Mouse (Mus musculus) c-Kit-positive CD71-negative TER-119-negative erythroid progenitor cells, embryonic 14.5 days (primary cell): ENCODE measurements at regions not wholly inside any gene's neighbourhood (a gene's known extent, or its start where the extent isn't known, plus 50 kb on each side); places are given as distances from the start of the nearest gene placed in this dataset.

ENCODE experiments used
- DNase-seq: peaks from one replicate; pipeline ENCODE4 v3.0.0-alpha.2; 2013; ENCODE audit warnings: low read depth

GRCm38 (mm10) chr1:64361959-64362638 lies 170.3 kb upstream of the Creb1 start:
- no peak for DNase-seq

- DNase-seq, result no peak
Measured at GRCm38 (mm10) chr1:64343268-64343667, 189.2 kb upstream of the Creb1 start.

GRCm38 (mm10) chr1:64341596-64341995 lies 190.8 kb upstream of the Creb1 start:
- DNase-seq, result no peak

GRCm38 (mm10) chr1:64338575-64338961 lies 193.9 kb upstream of the Creb1 start:
- peak; percentile 36 for DNase-seq

- no peak for DNase-seq
Measured at GRCm38 (mm10) chr1:64337619-64338574, 194.5 kb upstream of the Creb1 start.

GRCm38 (mm10) chr1:64331566-64331965 lies 200.9 kb upstream of the Creb1 start:
- no peak for DNase-seq

- DNase-seq, result no peak
Measured at GRCm38 (mm10) chr1:64330721-64331120, 201.7 kb upstream of the Creb1 start.

GRCm38 (mm10) chr1:64322197-64322596 lies 200.1 kb upstream of the Klf7 start:
- no peak for DNase-seq

GRCm38 (mm10) chr1:64319155-64319582 lies 197.1 kb upstream of the Klf7 start:
- DNase-seq, result no peak

- no peak for DNase-seq
Measured at GRCm38 (mm10) chr1:64318440-64319154, 196.5 kb upstream of the Klf7 start.

GRCm38 (mm10) chr1:64317032-64317636 lies 195.1 kb upstream of the Klf7 start:
- DNase-seq, result no peak

GRCm38 (mm10) chr1:64311371-64311770 lies 189.3 kb upstream of the Klf7 start:
- no peak for DNase-seq

- no peak for DNase-seq
Measured at GRCm38 (mm10) chr1:64308560-64308959, 186.5 kb upstream of the Klf7 start.

GRCm38 (mm10) chr1:64308088-64308487 lies 186.0 kb upstream of the Klf7 start:
- no peak for DNase-seq

GRCm38 (mm10) chr1:64305427-64306213 lies 183.5 kb upstream of the Klf7 start:
- DNase-seq, result no peak

- DNase-seq, result peak; percentile 41
Measured at GRCm38 (mm10) chr1:64302833-64303358, 180.8 kb upstream of the Klf7 start.

GRCm38 (mm10) chr1:64301530-64302061 lies 179.5 kb upstream of the Klf7 start:
- DNase-seq, result no peak

- DNase-seq, result no peak
Measured at GRCm38 (mm10) chr1:64300951-64301529, 179.0 kb upstream of the Klf7 start.

- DNase-seq, result no peak
Measured at GRCm38 (mm10) chr1:64298950-64299349, 176.9 kb upstream of the Klf7 start.

- DNase-seq, result no peak
Measured at GRCm38 (mm10) chr1:64298188-64298587, 176.1 kb upstream of the Klf7 start.
